Mouse (Mus musculus) brown adipose tissue, adult 24 weeks (tissue): ENCODE measurements around the gene Apaf1. TPM values are rescaled to one million over a fixed set of nuclear protein-coding genes. Genes with fewer than 3 reads are reported as not detected.

Experiments used
- H3K27ac ChIP-seq: fragments of 200-500 bp; replicated peaks from 2 replicates; pipeline ENCODE4 v1.5.1; 2012; ENCODE audit warnings: low read depth, mild to moderate bottlenecking, low read length
- H3K4me1 ChIP-seq: fragments of 200-500 bp; 2 replicates; pipeline ENCODE4 v1.6.1; 2012; ENCODE audit warnings: low read length, mixed read lengths; ENCODE audit not compliant: control insufficient read depth, insufficient read depth, insufficient read length
- H3K4me3 ChIP-seq: fragments of 200-500 bp; 2 replicates; pipeline ENCODE4 v1.5.1; 2012; ENCODE audit warnings: low read depth, mild to moderate bottlenecking, low read length, moderate library complexity; ENCODE audit not compliant: insufficient read depth
- polyA plus RNA-seq: library from polyadenylated mRNA; stranded (reverse); fragments of >200 nt; gene quantifications from 2 replicates; pipeline ENCODE4 v1.2.4, GENCODE M21; 2012; ENCODE audit not compliant: missing spikeins, insufficient read depth, insufficient read length

Apaf1 gene
- 2.5 and 2.9 TPM in 2 replicates for polyA plus RNA-seq

- Histone ChIP-seq H3K4me3 (peak within 1 kb of the TSS; percentile 82), H3K4me1 (no peaks in the 10 kb centered on the region), H3K27ac (peak within 1 kb of the TSS; percentile 73)
These were observed at the start of gene Apaf1, which contains the start of gene Ikbip for GRCm38 (mm10) chr10:91082550-91083392. Gene Apaf1 (minus strand): TSS chr10:91082770. Gene Ikbip (plus strand): TSS chr10:91082940.

DNA sequence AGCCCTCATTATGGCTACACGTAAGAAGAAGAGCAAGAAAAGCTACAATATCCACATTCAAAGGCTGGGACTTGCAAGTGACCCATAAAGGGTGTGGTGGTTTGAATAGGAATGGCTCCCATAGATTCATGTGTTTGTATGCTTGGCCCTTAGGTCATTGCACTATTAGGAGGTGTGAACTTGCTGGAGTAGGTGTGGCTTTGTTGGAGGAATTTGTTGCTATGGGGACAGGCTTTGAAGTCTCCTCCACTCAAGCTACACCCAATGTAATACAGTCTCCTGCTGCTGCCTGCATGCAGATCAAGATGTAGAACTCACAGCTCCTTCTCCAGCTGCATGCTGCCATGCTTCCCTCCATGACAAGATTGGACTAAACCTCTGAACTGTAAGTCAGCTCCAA lies 49.0 kb upstream of the Apaf1 start:
- Histone ChIP-seq H3K4me1 (no peaks in the 10 kb centered on the region), H3K27ac (no peak overlapping the region), H3K4me3 (no peak overlapping the region)

DNA sequence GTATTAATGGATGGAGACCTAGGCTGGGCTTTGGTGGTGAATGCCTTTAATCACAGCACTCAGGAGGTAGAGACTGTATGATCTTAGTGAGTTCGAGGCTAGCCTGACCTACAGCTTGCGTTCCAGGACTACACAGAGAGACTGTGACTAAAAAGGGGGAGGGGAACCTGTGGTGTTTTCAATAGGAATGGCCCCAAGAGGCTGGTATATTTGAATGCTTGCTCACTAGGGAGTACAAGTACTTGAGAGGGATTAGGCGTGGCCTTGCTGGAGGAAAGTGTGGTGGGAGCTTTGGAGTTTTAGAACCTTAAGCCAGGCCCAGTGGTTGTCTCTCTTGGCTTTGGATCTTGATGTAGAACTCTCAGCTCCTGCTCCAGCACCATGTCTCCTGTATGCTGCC lies 48.2 kb upstream of the Apaf1 start:
- no peak overlapping the region for H3K27ac ChIP-seq
- H3K4me1 ChIP-seq: no peaks in the 10 kb centered on the region
- H3K4me3 ChIP-seq: no peak overlapping the region

DNA sequence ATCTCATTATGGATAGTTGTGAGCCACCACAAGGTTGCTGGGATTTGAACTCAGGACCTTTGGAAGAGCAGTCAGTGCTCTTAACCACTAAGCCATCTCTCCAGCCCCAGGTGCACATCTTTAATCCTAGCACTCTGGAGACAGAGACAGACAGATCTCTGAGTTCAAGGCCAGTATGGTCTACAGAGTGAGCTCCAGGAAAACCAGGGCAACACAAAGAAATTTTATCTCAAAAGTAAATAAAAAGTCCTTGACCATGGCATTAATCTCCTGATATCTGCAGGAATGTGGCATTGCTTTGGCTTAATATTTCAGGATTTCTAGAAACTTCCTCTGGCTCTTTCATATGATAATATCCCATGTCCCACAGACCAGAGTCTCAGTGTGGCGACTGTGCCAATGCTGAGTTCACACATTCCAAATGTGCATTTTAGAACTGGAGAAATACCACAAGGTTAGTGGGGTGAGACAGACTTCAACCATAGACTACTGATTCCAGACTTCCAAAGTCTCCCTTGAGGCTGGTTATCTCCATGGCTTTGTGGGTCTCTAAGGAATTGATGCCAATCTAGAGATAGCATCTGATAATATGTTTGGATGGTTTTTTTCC lies 46.1 kb upstream of the Apaf1 start:
- H3K4me3 ChIP-seq: no peak overlapping the region
- H3K4me1 ChIP-seq: peaks cover 2% of the 10 kb centered on the region; the same call in 1 of the 2 replicates
- no peak overlapping the region for H3K27ac ChIP-seq

DNA sequence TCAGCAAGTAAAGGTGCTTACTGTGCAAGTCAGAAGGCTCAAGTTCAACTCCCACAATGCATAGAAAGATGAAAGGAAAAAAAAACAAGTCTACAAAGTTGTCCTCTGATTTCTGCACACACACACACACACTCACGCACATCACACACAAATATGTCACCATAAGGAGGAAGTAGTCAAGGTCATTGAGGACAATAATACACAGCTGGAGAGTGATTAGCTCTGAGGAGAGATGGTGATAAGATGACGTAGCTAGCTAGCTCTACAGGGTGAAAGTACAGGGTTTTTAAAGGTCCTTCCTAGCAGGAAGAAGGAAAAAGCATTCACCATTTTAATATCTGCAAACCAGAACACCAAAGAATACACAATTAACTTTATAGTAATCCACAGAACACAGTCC lies 44.8 kb upstream of the Apaf1 start:
- Histone ChIP-seq H3K4me3 (no peak overlapping the region), H3K4me1 (peaks cover 2% of the 10 kb centered on the region; the same call in 1 of the 2 replicates), H3K27ac (0 out of 2 replicates have a peak overlapping the region, but pooled peaks have one; percentile 28)

- H3K27ac ChIP-seq: peak overlapping the region; percentile 28; the same call in 1 of the 2 replicates
- peaks cover 2% of the 10 kb centered on the region; the same call in 1 of the 2 replicates for H3K4me1 ChIP-seq
- H3K4me3 ChIP-seq: no peak overlapping the region
These were observed 44.2 kb upstream of the Apaf1 start for GRCm38 (mm10) chr10:91126618-91127355.

DNA sequence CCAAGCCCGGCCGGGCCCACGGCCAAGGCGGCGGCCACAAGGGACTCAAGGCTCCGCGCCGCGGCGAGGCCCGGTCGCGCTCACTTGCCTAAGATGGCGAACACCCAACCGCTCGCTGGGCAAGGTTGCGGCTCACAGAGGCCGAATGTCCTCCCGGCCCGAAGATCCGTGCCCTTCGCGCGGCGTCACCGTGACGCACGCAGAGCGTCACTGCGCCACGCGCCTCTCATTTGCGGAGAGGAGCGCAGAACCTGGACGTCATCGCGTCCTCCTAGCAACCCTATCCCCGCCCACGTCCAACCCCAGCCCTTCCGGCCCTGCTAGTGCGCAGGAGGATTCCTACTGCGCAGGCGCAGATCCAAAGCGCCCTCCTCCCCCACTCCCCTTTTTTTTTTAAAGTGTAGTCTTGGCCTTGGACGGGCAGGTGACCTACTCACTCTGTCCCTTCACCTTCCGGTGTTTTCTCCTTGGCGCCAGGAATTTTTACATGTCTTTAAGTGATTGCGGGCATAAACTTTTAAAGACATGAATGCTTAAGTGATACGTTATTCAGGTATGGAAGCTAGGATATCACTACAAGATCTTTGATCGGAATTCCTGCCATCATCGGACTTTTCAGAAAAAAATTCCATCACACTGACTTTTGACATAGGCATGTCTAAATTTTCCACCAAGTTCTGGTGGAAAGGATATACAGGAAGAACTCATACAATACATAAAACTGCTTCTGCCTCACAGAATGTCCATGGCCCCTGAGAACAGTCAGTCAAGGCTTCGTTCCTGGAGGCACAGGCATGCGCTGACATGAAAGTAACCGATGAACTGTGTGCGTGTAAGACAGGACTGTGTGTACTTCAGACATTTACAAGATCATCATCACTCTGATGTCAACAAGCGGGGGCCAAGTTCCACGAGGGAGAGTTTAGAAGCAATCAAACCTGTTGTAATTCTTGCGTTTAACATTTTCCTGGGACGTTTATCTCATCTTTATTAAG lies 41.6 kb upstream of the Apaf1 start, which contains the start of gene Slc25a3:
Gene Slc25a3 (minus strand): TSS at position 232 of the 995 bp plus-strand sequence.
- H3K4me3 ChIP-seq: peak within 1 kb of the TSS; percentile 86
- peaks cover 2% of the 10 kb centered on the region; the same call in 1 of the 2 replicates for H3K4me1 ChIP-seq
- H3K27ac ChIP-seq: peak within 1 kb of the TSS; percentile 97

DNA sequence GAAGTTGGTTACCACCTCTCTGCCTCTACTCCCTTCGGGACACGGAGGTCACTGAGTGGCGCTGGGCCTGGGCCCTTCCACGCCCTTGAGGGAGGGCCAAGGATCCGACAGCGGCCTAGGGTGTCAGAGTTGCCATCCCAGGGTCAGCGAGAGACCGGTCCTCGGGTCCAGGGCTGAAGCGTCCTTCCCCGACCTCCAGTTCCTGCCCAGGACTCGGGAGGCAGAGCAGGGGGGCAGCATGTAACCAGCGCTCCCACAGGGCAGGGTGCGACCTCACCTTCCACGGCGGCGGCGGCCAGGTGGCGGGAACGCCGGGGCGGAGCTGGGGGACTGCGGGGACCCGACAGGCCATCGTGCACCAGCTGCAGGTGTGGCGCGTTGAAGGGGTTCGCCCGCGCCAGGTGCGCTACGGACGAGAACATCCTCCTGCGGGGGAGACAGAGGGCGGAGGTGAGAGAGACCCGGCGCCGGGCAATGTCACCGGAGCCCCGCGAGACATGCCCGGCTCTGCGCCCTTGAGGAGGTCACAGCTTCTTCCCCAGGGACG lies 40.8 kb upstream of the Apaf1 start:
- H3K4me1 ChIP-seq: peaks cover 2% of the 10 kb centered on the region; the same call in 1 of the 2 replicates
- peak overlapping the region; percentile 86 for H3K4me3 ChIP-seq
- peak overlapping the region; percentile 97 for H3K27ac ChIP-seq

- H3K27ac ChIP-seq: peak overlapping the region; percentile 97
- peak overlapping the region; percentile 86 for H3K4me3 ChIP-seq
- H3K4me1 ChIP-seq: peaks cover 2% of the 10 kb centered on the region; the same call in 1 of the 2 replicates
These were observed 40.1 kb upstream of the Apaf1 start for GRCm38 (mm10) chr10:91122646-91123045.

- Histone ChIP-seq H3K27ac (no peak overlapping the region), H3K4me3 (no peak overlapping the region), H3K4me1 (no peaks in the 10 kb centered on the region)
These were observed 34.4 kb upstream of the Apaf1 start for GRCm38 (mm10) chr10:91116958-91117357.

GRCm38 (mm10) chr10:91109841-91110240 lies 27.3 kb upstream of the Apaf1 start:
- no peaks in the 10 kb centered on the region for H3K4me1 ChIP-seq
- no peak overlapping the region for H3K4me3 ChIP-seq
- no peak overlapping the region for H3K27ac ChIP-seq

DNA sequence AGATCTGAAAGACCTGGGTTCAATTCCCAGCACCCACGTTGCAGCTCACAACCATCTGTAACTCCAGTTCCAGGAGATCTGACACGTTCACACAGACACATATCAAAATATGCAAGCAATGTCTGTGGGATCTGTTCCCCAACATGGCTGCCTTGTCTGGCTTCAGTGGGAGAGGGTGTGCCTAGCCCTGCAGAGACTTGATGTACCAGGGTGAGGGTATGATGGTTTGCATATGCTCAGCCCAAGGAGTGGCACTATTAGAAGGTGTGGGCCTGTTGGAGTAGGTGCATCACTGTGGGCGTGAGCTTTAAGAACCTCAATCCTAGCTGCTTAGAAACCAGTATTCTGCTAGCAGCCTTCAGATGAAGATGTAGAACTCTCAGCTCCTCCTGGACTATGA lies 23.4 kb upstream of the Apaf1 start:
- Histone ChIP-seq H3K4me3 (no peak overlapping the region), H3K4me1 (no peaks in the 10 kb centered on the region), H3K27ac (no peak overlapping the region)

DNA sequence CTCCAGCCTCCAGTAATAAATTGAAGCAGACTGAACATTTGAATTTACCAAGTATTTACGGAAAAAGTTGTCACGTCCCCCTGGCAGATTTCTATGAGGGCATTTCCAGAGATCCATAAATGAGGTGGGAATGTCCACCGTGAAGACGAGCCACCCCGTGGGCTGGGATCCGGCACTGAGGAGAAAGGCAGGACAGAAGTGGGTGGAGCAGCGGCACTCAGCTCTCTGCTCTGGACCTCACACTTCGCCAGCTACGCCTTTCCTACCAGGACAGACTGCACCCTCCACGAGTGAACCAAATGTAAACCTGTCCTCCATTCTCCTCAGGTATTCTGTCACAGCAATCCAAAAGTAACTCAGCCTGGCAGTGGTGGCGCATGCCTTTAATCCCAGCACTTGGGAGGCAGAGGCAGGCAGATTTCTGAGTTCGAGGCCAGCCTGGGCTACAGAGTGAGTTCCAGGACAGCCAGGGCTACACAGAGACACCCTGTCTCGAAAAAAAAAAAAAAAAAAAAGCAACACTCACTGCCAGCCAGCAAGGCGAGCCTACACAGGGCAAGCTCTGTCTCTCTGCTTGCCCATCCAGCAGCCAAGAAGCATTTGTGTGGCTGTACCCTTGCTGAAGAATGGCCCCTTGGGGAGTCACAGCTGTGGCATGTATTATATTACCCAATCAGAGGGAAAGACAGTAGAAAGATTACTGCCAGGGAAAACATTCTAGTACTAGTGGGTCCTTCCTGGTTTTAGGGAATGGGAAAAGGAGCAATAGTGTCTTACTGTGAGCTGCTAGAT lies 20.4 kb upstream of the Apaf1 start:
- no peak overlapping the region for H3K27ac ChIP-seq
- no peaks in the 10 kb centered on the region for H3K4me1 ChIP-seq
- H3K4me3 ChIP-seq: no peak overlapping the region
